Mouse (Mus musculus) adrenal gland, postnatal 4 days (tissue): ENCODE measurements at regions not wholly inside any gene's neighbourhood (a gene's known extent, or its start where the extent isn't known, plus 50 kb on each side); places are given as distances from the start of the nearest gene placed in this dataset.

Source experiments
- DNase-seq, 2 experiments: peaks; one replicate each; pipeline ENCODE4 v3.0.0; 2021 to 2022; ENCODE audit warnings: low spot score in 2 of 2, mixed read lengths in 2 of 2

DNA sequence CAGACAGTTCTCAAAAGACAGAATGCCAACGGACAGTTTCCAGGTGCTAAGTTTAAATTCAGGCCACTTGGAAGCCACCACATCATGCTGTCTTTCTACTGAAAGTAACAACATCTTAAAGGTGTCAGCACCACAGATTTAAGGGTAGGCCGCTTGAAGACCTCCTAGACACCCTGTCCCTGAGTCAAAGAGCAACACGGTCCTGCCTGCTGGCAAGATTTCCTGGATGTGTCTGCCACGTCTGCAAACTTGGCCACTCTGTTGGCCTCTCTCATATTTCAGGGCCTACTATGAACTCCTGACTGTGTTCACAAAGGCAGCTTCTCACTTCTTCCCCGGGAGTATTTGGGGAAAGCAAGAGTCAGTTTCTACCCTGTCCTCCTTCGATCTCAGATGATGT, 194.7 kb upstream of the Esrrg start:
- DNase-seq, result no peak

DNA sequence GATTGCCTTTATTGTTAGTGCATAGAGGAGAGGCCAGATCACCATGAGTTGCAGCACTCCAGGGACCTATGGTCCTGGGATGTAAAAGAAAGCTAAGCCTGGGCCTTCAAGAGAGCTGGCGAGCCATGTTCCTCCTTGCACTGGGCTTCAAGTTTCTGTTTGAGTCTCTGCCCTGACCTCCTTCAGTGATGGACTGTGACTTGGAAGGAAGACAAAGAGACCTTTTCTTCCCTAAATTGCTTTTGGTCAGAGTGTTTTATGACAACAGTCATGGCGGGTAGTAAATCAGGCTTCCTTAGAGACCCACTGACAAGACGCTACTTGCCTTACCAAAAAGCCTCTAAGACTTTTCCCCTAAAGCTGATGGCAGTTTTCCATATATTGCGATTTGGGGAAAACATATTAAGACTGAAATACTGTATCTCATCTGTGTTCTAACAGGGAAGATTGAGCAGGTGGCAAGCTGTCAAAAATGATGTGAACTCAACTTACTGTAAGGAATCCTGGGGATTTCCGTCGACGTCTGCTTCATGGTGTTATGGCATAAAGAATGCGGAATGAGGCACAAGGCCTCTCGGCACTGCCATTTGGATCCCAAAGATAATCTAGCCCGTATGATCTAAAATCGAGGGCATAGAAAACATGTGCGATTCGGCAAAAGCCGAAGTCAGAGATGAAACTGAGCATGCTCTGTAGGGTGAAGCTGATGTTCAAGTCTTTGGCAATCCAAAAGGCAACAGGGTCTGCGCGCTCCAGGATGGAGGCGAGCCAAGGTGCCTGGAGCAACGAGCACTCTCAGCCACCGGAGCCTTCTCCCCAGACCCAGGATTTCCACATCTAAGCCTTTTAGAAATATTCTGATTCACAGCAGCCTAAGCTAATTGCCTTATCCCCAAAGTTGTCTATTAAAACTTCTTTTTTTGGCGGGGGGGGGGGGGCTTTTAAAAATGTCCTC, 190.1 kb upstream of the Esrrg start:
- no peak for DNase-seq

DNA sequence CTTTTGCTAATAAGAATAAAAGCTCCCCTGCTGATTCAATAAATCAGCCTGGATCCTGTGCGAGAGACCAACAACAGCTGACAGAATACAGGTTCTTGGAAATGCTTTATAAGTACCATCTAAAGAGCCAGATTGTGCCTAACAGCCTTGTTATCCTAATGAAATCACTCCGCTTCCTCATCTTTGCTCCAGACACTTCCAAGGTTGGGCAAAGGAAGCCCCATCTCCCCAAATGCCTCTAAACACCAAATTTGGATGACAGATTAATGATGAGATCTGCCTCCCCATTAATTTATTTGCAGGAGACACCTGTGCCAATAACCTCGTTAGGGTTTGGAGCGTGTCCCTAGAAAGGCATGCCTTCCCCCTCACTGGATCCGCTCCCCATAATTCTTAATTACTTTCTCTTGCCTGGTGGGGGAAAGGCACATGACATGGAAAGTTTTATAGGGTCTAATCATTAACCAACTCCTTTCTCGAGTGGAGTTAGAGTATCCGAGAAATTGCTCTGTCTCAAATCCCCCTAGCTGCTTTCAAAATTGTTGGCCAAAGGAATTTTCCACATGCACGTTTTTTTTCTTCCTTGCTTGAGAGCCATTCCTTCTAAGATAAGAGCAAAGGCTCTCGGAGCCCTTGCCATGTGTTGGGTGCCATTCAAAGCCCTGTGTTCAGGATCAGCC, 179.9 kb upstream of the Esrrg start:
- DNase-seq, result no peak

DNA sequence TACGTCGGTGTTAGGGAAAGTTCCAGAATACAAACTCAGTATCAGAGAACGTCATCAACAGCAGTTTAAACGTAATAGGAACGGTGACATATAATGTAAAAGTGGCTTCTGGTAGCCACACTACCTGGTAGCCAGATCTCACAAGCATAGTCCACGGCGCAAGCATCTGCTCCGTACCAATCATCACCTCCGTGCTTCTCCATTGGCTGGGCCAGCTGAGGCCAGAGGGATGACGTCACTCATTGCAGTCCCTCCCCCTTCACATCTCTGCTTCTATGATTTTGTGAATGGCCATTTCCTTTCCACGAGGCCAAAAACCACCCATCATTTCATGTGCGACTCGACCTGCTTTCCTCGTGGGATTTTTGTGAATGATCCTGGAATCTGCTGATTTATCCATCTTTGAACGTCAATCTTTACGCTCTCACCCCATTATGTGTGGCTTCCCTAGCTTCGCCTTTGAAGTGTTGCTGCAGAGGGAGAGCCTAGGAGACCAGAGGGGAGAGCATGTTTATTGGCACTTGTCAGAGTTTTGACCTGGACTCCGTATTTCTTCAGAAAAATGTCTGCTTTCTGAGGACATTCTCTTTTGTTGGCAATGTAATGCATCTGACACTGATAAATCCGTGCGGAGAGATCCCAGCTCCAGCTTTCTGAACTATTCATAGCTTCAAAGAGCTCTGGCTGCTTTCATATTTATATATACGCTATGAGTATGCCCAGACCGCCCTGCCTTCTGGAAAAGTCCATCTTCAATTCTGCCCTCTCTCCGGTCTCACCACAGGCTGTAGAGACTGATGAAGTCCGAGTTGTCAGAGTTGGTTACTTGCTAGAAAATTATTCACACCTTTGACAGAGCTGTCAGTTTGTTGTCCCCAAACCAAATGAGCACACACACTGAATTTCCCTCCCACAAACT, 174.6 kb upstream of the Esrrg start:
- no peak for DNase-seq

DNA sequence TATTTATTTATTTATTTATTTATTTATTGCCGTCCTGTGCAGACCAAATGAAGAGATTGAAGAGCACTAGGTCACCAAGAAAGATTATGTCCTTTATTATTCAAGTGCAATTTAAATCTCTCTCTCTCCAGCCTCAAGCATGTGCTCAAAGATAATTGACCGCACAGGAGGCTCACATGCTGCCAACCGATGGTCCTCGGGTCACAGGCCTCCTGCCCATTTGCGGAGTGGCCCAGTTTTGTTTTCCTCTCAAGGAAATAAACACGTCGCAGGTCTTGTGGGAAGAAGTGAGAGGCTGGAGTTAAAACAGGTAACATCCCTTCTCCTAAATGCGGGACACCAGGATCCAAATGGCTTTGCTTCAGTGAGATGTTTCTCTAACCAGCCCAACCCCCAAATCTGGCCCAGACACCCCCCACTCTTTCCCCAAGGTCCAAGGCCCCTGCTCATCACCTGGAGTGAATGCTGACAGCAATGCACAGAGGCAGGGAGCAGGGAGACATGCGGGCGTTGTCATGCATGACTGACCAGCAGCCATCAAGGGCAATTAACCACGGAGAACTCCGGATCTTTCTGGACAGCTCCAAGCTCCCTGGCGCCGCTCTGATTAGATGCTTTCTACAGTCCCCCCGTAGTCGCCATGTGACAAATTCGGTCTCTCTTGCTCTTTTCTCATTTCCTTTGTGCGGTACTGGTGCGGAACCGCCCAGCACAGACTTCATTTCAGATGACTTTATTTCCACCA, 169.2 kb upstream of the Esrrg start:
- no peak for DNase-seq

DNA sequence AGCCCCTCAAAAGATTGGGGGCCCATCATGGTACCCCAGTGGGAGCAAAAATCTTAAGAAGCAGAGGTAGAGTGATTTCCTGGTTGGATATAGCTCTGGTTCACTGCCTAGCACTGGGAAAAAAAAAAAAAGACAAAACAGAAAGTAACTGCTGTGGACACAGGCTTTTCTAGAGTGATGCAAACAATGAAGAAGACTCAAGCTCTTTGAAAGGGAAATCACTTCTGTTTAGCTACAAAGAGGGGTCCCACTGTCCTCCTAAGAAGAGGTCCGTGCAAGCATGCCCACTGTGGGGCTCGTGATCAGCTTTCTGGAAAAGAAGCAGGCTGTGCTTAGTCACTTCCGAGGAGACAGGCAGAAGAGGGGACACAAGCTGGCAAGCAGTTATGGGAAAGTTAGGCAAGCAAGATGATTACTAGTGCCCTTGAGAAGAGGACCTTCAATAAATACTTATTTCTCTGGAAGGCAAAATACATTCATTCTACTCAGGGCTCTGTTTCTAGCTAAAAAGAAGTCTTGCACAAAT, 166.9 kb upstream of the Esrrg start:
- no peak for DNase-seq

DNA sequence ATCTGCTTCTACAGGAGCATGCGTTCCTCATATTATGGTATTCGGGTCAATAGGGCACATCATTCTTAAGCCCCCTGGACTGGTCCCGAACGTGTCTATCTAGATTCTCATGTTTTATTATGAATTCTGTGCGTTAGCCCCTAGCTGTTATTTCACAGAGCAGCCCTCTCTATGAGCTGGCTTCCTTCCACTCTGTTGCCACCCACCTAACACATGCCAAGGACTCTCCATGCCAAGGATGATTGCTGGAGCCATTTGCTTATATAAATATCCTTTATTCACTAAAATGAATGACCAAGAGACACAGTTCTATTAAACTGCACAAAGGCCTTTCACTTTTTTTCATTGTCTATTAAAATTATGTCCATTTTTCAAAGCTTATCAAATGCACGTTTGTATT, 162.1 kb upstream of the Esrrg start:
- no peak for DNase-seq

DNA sequence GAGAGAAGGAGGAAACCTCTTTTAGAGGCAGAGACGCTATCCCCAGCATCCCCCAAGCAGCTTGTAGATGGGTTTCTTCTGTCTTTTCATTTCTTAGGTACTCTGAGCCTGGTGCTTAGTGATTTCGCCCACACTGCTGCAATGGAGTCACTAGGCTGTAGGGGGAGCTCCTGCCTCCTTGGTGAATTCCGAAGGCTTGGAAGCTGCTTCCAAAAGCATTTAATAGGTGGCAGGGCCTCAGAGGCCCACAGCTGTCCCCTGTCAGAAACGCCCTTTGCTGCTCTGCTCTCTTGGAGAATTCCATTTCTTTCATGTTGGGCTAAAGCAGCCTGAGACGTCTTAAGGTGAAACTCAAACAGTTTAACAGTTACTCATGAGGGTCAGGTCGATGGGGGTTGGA, 160.4 kb upstream of the Esrrg start:
- peak; percentile 27 to 43 for DNase-seq

DNA sequence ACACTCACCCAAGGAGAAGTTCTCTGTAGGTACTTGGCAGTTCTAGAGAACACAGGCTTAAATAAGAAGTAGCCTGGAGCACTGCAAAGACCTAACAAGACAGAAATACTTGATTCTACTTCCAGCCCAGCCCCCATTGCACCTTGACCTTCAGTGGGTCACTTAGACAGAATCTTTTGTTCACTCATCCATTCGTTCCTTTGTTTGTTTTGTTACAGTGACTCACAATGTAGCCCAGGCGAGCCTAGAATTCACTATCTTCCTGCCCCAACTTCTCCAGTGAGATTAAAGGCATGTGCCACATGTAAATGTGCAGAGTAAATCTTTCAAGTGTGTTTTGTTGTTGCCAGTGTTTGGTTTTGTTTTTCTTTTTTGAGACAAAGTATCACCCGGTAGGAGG, 158.5 kb upstream of the Esrrg start:
- no peak for DNase-seq

DNA sequence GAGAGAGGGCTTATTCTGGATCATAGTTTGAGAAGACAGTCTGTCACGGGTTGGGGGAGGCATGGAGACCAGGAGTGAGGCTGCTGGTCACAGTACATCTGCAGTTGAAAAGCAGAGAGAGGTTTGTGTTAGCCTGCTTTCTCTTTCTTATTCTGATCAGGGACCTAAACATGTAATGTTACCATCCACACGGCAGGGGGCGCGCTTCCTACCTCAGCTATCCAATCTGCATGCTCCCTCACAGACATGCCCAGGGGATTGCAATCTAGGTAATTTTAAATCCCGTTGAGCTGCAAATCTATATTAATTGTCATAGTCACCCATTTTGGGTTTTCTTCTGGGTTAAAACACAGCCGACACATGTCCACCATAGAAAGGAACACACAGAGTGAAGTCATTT, 156.4 kb upstream of the Esrrg start:
- DNase-seq, result peak in 1 of 2 experiments; percentile 16

DNA sequence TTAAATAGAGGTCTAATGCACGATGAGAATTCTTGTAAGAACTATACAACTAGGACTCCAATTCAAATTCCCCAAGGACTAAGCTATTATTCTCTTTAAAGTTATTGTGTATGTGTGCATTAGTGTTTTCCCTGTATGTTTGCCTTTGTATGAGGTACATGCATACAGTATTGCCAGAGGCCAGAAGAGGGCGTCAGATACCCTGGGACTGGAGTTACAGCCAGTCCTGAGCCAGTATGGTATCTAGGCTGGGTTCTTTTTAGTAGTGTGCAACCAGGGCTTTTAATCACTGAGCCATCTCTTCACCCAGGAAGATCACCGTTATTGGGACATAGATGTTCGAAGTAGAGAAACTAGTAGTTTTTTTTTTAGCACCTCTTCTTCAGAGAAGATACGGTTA, 154.2 kb upstream of the Esrrg start:
- no peak for DNase-seq

DNA sequence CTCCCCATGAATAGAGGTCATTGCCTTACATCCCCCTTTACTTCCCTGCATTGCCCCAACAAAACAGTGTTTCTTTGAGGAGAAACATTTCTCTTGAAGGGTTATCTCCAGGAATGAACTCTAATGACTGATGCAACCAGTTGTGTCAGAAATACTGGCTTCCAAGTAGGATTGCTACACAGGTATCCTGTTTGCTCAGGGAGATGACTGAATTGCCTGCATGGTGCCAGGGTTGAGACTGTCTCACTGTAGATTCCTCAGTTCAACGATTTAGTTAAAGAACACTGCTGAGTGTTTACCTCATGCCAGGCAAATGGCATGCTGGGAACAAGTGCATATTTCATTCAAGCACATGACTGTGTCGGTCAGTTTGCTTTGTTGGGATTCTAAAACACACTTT, 123.8 kb upstream of the Esrrg start:
- DNase-seq, result no peak

DNA sequence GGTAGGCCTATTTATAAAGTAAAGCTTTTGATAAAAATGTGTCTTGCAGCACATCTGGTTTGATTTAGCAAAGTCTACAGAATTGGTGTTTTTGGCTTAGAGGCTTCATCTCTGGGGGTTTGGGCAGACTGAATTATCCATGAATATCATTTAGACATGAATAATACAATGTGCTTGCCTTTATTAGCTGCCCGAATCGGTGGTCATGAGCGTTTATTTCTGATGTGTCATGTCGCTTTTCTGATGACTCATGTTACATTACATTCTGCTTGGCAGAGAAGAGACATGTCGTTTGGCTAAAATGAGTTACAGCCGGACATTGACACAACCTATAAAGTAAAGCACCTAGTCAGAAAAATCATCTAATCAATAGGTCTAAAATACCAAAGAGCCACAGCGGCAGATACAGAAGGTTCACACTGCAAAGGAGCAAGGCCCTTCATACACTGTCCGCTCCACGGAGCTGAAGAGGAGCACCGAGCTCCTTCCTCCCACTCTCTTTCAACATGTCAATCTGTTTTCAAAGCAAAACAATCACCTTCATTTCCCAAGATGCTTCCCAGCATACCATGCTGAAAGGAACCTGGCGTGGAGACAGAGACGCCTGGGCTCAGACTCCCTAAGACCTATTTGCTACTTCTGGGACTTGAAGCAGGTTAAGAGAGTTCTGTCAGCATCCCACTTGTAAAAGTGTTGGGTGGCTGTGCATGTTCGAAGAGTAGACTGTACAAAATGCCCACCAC, 120.5 kb upstream of the Esrrg start:
- DNase-seq, result no peak

DNA sequence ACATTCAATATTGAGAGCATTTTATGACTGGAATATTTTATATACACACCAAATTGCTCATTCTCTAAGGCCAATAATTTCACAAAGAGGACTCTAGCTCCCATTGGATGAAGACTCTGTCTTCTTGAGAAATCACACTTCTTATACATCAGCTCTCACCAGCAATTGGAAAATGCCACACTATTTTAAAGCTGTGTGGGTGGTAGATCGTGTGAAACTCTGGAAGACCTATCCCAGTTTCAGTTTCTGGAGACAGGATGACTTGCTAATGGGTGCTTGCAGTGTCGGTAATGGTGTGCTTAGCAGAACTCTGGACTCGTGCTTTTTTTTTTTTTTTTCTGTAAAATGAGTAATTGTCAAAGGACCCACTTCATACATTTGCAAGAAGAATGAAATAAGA, 119.1 kb upstream of the Esrrg start:
- DNase-seq, result no peak

DNA sequence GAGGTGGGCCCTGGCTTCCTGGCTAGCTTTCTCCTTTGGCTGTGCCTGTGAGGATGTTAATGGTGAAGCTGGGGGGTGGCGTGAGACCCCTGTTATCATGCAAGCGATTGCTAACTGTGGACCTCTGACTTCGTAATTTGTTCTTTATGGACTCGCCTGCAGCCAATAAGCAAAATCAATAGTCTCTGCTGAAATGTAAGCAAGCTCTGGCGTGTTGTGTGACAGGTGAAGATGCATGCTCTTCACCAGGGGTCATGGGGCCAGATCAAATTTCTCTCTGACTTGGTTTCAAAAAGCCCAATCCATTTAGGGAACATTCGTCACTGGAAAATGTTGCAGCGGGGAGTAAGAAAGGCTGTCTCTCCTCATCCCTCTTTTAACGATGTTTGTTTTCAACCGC, 103.2 kb upstream of the Esrrg start:
- DNase-seq, result no peak

DNA sequence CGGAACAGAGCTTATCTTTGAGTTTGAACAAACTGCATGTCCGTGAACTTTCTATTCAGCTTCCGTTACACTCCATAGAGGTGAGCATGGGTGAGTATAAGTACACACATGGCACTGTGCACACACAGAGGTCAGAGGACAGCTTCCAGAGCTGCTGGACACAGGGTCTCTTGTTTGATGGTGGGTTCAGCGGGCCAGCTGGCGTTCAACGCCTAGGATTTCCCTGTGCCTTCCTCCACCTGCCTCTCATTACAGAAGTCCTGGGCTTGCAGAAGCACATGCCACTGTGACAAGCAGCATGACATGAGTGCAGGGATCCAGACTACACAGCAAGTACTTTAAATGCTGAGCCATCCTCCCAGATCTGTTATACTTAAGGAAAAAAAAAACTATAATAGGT, 101.4 kb upstream of the Esrrg start:
- no peak for DNase-seq

DNA sequence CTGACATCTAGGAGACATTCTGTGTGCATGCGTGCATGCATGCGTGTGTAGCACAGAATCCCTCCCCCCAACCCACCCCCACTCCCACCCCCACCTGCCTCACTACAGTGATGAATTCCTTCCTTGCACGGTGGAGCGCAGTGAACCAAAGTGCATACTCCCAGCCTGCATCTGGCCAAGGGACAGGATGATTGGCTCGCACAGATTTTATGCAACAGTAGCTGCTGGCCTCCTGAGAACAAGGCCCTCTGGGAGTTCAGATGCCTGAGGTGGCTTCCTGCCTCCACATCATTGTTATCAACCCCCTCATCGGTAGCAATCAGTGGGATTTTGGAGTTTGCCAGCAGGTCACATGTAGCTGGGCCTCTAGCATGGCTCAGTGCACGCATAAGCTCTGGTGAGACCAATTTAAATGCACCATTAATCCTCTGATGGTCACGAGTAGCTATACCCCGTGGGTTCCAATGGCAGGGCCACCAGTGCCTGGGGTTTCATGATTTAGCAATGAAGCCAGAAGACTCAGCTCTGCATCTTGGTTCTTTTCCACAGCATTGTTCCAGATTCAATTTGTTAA, 77.2 kb upstream of the Esrrg start:
- no peak for DNase-seq

DNA sequence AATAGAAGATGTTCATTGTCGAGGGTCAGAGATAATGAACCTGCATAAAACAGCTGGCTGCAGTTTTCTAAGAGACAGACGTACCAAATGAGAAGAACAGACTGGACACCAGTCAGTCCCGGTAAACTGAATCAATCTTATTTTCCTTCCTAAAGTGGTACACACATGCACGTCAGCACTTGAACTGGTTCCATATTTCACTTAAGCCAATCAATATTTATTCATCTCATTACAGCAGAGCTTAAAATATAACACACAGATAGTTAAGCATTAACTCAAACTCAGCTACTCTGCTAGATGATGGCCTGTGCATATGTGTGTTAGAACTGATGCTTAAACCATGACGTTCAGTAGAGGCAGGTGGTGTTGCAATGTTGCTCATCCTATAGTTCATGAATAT, 72.3 kb upstream of the Esrrg start:
- DNase-seq, result no peak

DNA sequence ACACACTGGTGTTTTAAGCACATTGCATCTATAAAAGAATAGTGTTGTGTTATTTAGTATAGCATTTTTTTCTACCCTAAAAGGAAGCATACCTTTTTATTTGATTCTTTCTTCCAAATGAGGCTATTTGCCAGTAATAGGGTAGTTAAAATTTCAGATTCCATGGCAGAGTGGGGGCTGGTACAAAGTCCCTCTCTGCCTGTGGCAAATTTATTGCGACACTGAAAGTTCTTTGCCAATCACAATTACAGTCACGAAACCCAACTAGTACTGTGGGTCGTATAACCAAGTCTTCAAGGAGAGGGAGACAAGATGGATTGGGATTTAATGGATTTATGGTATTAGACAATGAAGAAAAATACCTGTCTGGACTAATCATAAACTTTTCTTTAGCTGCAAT, 51.9 kb upstream of the Esrrg start:
- no peak for DNase-seq
